Mouse (Mus musculus) neutrophil, adult 5-6 weeks (primary cell): ENCODE results near the gene Nr5a1. TPM values are rescaled to one million over a fixed set of nuclear protein-coding genes. Genes with fewer than 3 reads are reported as not detected.

Source experiments
- ATAC-seq: fragments of 151-379, 151-347 bp; 2 replicates; pipeline ENCODE4 v1.8.0; 2017; ENCODE audit warnings: mild to moderate bottlenecking, moderate TSS enrichment; ENCODE audit not compliant: insufficient number of reproducible peaks, poor library complexity, low FRiP score, severe bottlenecking; ENCODE audit errors: extremely low read depth
- total RNA-seq: library from RNA; stranded (forward); fragments of 200-1000 nt; gene quantifications from 2 replicates; pipeline ENCODE4 v1.2.3, GENCODE M21; 2017

Nr5a1 gene
- total RNA-seq = not detected in 2 replicates

- ATAC-seq = no peak
Observed at GRCm38 (mm10) chr2:38714324-38714723, at the start of gene Nr5a1. Gene Nr5a1 (minus strand): TSS chr2:38714542.

GRCm38 (mm10) chr2:38739847-38740246 is 25.5 kb upstream of the Nr5a1 start:
- ATAC-seq = no peak

GRCm38 (mm10) chr2:38739410-38739809 is 25.1 kb upstream of the Nr5a1 start:
- 0 out of 2 replicates have a peak, but pooled peaks have one; percentile 33 for ATAC-seq

- no peak for ATAC-seq
Observed at GRCm38 (mm10) chr2:38738601-38739301, 24.4 kb upstream of the Nr5a1 start.

GRCm38 (mm10) chr2:38735740-38736139 is 21.4 kb upstream of the Nr5a1 start:
- ATAC-seq = no peak

GRCm38 (mm10) chr2:38734721-38735120 is 20.4 kb upstream of the Nr5a1 start:
- no peak for ATAC-seq

- no peak for ATAC-seq
Observed at GRCm38 (mm10) chr2:38730331-38730827, 16.0 kb upstream of the Nr5a1 start.

- no peak for ATAC-seq
Observed at GRCm38 (mm10) chr2:38725427-38725826, 11.1 kb upstream of the Nr5a1 start.

GRCm38 (mm10) chr2:38723378-38723777 is 9.0 kb upstream of the Nr5a1 start:
- ATAC-seq = no peak

- ATAC-seq = no peak
Observed at GRCm38 (mm10) chr2:38722076-38722475, 7.7 kb upstream of the Nr5a1 start.

- ATAC-seq = no peak
Observed at GRCm38 (mm10) chr2:38720661-38721060, 6.3 kb upstream of the Nr5a1 start.

GRCm38 (mm10) chr2:38719354-38719753 is 5.0 kb upstream of the Nr5a1 start:
- no peak for ATAC-seq

- ATAC-seq = no peak
Observed at GRCm38 (mm10) chr2:38718676-38719075, 4.3 kb upstream of the Nr5a1 start.

GRCm38 (mm10) chr2:38717436-38717835 is 3.1 kb upstream of the Nr5a1 start:
- no peak for ATAC-seq

GRCm38 (mm10) chr2:38713596-38713995 is 746 bp downstream of the Nr5a1 start:
- no peak for ATAC-seq

GRCm38 (mm10) chr2:38712769-38713125 is 1.6 kb downstream of the Nr5a1 start:
- no peak for ATAC-seq

GRCm38 (mm10) chr2:38712076-38712768 is 2.1 kb downstream of the Nr5a1 start:
- no peak for ATAC-seq

GRCm38 (mm10) chr2:38711421-38711861 is 2.9 kb downstream of the Nr5a1 start:
- no peak for ATAC-seq

GRCm38 (mm10) chr2:38710304-38711241 is 3.8 kb downstream of the Nr5a1 start:
- no peak for ATAC-seq
